Mouse (Mus musculus) embryonic facial prominence, embryonic 15.5 days (tissue): Measurements from ENCODE around the gene Zfp825. TPM values are rescaled to one million over a fixed set of nuclear protein-coding genes. Genes with fewer than 3 reads are reported as not detected.
"Not testable (repeated sequence)": the region's sequence is repeated elsewhere in the genome, so short reads cannot be mapped to it uniquely, and the experiment has no call there.

Experiments
- ATAC-seq: fragments of 200-750 bp; cut with Nextera tagmentation; 2 replicates; pipeline ENCODE4 v1.8.0; 2017; ENCODE audit warnings: low read depth, moderate TSS enrichment; ENCODE audit not compliant: insufficient number of reproducible peaks, low FRiP score, low TSS enrichment
- H3K27ac ChIP-seq: fragments of 300-500 bp; sonication (generic); replicated peaks from 2 replicates; pipeline ENCODE4 v1.5.1; 2015; ENCODE audit warnings: mild to moderate bottlenecking, inconsistent platforms
- H3K27me3 ChIP-seq: fragments of 300-500 bp; sonication (generic); 2 replicates; pipeline ENCODE4 v1.6.1; 2015; ENCODE audit warnings: inconsistent platforms
- H3K36me3 ChIP-seq: fragments of 300-500 bp; sonication (generic); 2 replicates; pipeline ENCODE4 v1.6.1; 2015; ENCODE audit warnings: mild to moderate bottlenecking, inconsistent platforms
- H3K4me1 ChIP-seq: fragments of 300-500 bp; sonication (generic); 2 replicates; pipeline ENCODE4 v1.6.1; 2015; ENCODE audit warnings: inconsistent platforms
- H3K4me2 ChIP-seq: fragments of 300-500 bp; sonication (generic); replicated peaks from 2 replicates; pipeline ENCODE4 v1.6.1; 2015; ENCODE audit warnings: mild to moderate bottlenecking, inconsistent platforms
- H3K4me3 ChIP-seq: fragments of 300-500 bp; sonication (generic); replicated peaks from 2 replicates; pipeline ENCODE4 v1.5.1; 2015; ENCODE audit warnings: mild to moderate bottlenecking, inconsistent platforms
- H3K9ac ChIP-seq: fragments of 300-500 bp; sonication (generic); 2 replicates; pipeline ENCODE4 v1.6.1; 2015; ENCODE audit warnings: inconsistent platforms
- H3K9me3 ChIP-seq: fragments of 300-500 bp; sonication (generic); replicated peaks from 2 replicates; pipeline ENCODE4 v1.6.1; 2016; ENCODE audit warnings: inconsistent platforms
- WGBS: fragments of 180-500 bp; shearing (Covaris S2); methylation state at CpG from one replicate; pipeline ENCODE4 v1.1.7; 2015; 5-methylcytosine and 5-hydroxymethylcytosine counted together
- polyA plus RNA-seq: library from polyadenylated mRNA; unstranded; fragments of >200 nt; fragmentation: Nextera tagmentation; extraction: Ambion mirVana; gene quantifications from 2 replicates; pipeline ENCODE4 v1.2.1, GENCODE M21; 2015

Gene Zfp825
- 19.1 and 20.5 TPM in 2 replicates for polyA plus RNA-seq

- no peaks in the 10 kb centered on the region for H3K9me3 ChIP-seq
- peak; percentile 93 for ATAC-seq
- H3K9ac ChIP-seq: peak within 1 kb of the TSS; percentile 53
- H3K27ac ChIP-seq: peak within 1 kb of the TSS; percentile 90
- H3K4me3 ChIP-seq: peak within 1 kb of the TSS; percentile 59
- under 1% methylated on average over 23 of the region's 23 CpGs for WGBS
- no peaks in the 10 kb centered on the region for H3K4me1 ChIP-seq
- H3K36me3 ChIP-seq: no peaks in the 10 kb centered on the region
- H3K4me2 ChIP-seq: peak within 1 kb of the TSS; percentile 85
- H3K27me3 ChIP-seq: no peaks in the 10 kb centered on the region
Observed at GRCm38 (mm10) chr13:74493911-74494679, at the start of gene Zfp825. TSS of gene Zfp825 (minus strand) at chr13:74493992.

GRCm38 (mm10) chr13:74535418-74535817, 41.6 kb upstream of the Zfp825 start:
- H3K4me1 ChIP-seq, H3K4me3 ChIP-seq, H3K36me3 ChIP-seq, ATAC-seq, H3K27ac ChIP-seq, H3K9me3 ChIP-seq, H3K9ac ChIP-seq, H3K4me2 ChIP-seq, H3K27me3 ChIP-seq: not testable (repeated sequence)
- 89% methylated on average over 3 of the region's 3 CpGs for WGBS

- H3K4me3 ChIP-seq, H3K4me2 ChIP-seq, H3K9me3 ChIP-seq, H3K36me3 ChIP-seq, H3K27me3 ChIP-seq, ATAC-seq, H3K27ac ChIP-seq, H3K9ac ChIP-seq, H3K4me1 ChIP-seq: not testable (repeated sequence)
- WGBS: 12% methylated on average over 3 of the region's 3 CpGs
Observed at GRCm38 (mm10) chr13:74534864-74535263, 41.1 kb upstream of the Zfp825 start.

GRCm38 (mm10) chr13:74534096-74534495, 40.3 kb upstream of the Zfp825 start:
- H3K27ac ChIP-seq: no peak overlapping the region
- H3K27me3 ChIP-seq: no peaks in the 10 kb centered on the region
- H3K4me2 ChIP-seq: no peak overlapping the region
- H3K4me3 ChIP-seq: no peak overlapping the region
- no peak for ATAC-seq
- no peaks in the 10 kb centered on the region for H3K9me3 ChIP-seq
- H3K9ac ChIP-seq: no peak overlapping the region
- no peaks in the 10 kb centered on the region for H3K36me3 ChIP-seq
- no peaks in the 10 kb centered on the region for H3K4me1 ChIP-seq
- 92% methylated on average over 15 of the region's 15 CpGs for WGBS

- not testable (repeated sequence) for H3K27ac ChIP-seq, H3K4me1 ChIP-seq, H3K4me2 ChIP-seq, H3K9ac ChIP-seq, H3K4me3 ChIP-seq, H3K27me3 ChIP-seq, ATAC-seq, H3K9me3 ChIP-seq, H3K36me3 ChIP-seq
- 29% methylated on average over 1 of the region's 1 CpGs for WGBS
Observed at GRCm38 (mm10) chr13:74531251-74531650, 37.5 kb upstream of the Zfp825 start.

- H3K9me3 ChIP-seq, H3K4me1 ChIP-seq, H3K4me2 ChIP-seq, H3K27me3 ChIP-seq, H3K27ac ChIP-seq, H3K36me3 ChIP-seq, H3K4me3 ChIP-seq, H3K9ac ChIP-seq: not testable (repeated sequence)
- peak; percentile 65 for ATAC-seq
- WGBS: 19% methylated on average over 1 of the region's 1 CpGs
Observed at GRCm38 (mm10) chr13:74529372-74529715, 35.6 kb upstream of the Zfp825 start.

- H3K4me3 ChIP-seq: not testable (repeated sequence)
Observed at GRCm38 (mm10) chr13:74528519-74529371, 35.0 kb upstream of the Zfp825 start.

GRCm38 (mm10) chr13:74522481-74523237, 28.9 kb upstream of the Zfp825 start:
- Histone ChIP-seq H3K4me2 (peak overlapping the region; percentile 69), H3K36me3 (no peaks in the 10 kb centered on the region), H3K27ac (peak overlapping the region; percentile 92), H3K4me3 (peak overlapping the region; percentile 54), H3K9me3 (no peaks in the 10 kb centered on the region), H3K9ac (0 out of 2 replicates have a peak overlapping the region, but pooled peaks have one; percentile 40), H3K4me1 (no peaks in the 10 kb centered on the region), H3K27me3 (no peaks in the 10 kb centered on the region)
- peak; percentile 96 for ATAC-seq
- WGBS: 4% methylated on average over 15 of the region's 15 CpGs

More at GRCm38 (mm10) chr13:74528519-74529371, 35.0 kb upstream of the Zfp825 start:
- peak; percentile 81 for ATAC-seq
- H3K36me3 ChIP-seq, H3K9me3 ChIP-seq, H3K9ac ChIP-seq, H3K4me2 ChIP-seq, H3K27me3 ChIP-seq, H3K4me1 ChIP-seq, H3K27ac ChIP-seq: not testable (repeated sequence)

- H3K27ac ChIP-seq: peak overlapping the region; percentile 92
- H3K27me3 ChIP-seq, ATAC-seq, H3K4me1 ChIP-seq, H3K9me3 ChIP-seq, H3K36me3 ChIP-seq: not testable (repeated sequence)
- 2% methylated on average over 3 of the region's 3 CpGs for WGBS
- H3K9ac ChIP-seq: 0 out of 2 replicates have a peak overlapping the region, but pooled peaks have one; percentile 19
- H3K4me2 ChIP-seq: peak overlapping the region; percentile 69
- peak overlapping the region; percentile 54 for H3K4me3 ChIP-seq
Observed at GRCm38 (mm10) chr13:74522141-74522480, 28.3 kb upstream of the Zfp825 start.

- WGBS: 71% methylated on average over 6 of the region's 6 CpGs
- not testable (repeated sequence) for ATAC-seq
Observed at GRCm38 (mm10) chr13:74507981-74508380, 14.2 kb upstream of the Zfp825 start.

GRCm38 (mm10) chr13:74502851-74503250, 9.1 kb upstream of the Zfp825 start:
- H3K9me3 ChIP-seq, H3K27ac ChIP-seq, ATAC-seq, H3K36me3 ChIP-seq, H3K4me1 ChIP-seq, H3K27me3 ChIP-seq, H3K9ac ChIP-seq, H3K4me2 ChIP-seq, H3K4me3 ChIP-seq: not testable (repeated sequence)
- WGBS: 78% methylated on average over 1 of the region's 1 CpGs

More at GRCm38 (mm10) chr13:74507981-74508380, 14.2 kb upstream of the Zfp825 start:
- not testable (repeated sequence) for H3K27me3 ChIP-seq, H3K4me1 ChIP-seq, H3K27ac ChIP-seq, H3K4me3 ChIP-seq, H3K36me3 ChIP-seq, H3K9me3 ChIP-seq, H3K4me2 ChIP-seq, H3K9ac ChIP-seq
